Mouse (Mus musculus): ENCODE data around the gene Cyp26b1.
"Not testable (repeated sequence)": the region's sequence is repeated elsewhere in the genome, so short reads cannot be mapped to it uniquely, and the experiment has no call there.

Gene Cyp26b1

DNA sequence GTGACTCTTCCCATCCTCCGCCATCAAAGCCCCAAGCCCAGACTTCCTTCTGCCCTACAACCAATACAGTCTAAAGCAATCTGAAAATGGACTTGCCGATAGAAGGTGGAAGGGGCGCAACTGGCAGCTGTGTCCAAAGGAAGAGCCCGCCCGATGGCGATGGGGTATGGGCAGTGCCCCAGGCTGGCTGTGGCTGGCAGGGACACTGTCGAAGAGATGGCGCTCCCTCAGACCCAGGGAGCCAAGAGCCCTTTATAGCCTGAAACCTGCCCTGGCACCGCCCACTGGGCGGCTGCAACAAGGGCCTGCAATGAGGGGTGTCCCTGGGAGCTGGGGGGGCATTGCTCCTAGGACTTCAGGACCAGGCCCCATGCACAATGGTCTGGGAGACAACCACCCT lies at the start of gene Cyp26b1:
Gene Cyp26b1 (minus strand): TSS at position 216 of the 400 bp plus-strand sequence.
- DNase-seq (ENCODE audit: low spot score): no peak

DNA sequence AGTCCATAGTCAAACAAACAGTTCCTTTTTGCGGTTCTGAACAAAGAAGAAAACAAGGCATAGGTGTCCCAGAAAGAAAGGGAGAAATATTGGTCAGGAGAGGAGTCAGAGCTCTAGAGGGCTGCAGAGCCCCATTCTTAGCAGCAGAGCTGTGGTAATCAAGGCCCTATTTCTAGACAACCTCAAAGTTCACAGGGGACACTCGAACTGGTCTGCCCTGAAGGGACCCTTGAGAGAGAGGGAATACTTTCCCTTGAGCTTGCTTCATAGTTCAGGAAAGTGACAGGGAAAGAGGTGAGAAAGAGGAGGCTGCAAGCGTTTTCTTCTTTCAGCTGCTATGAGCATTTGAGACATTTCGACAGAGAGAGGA lies 47.3 kb upstream of the Cyp26b1 start:
- DNase-seq (ENCODE audit: low spot score): no peak

DNA sequence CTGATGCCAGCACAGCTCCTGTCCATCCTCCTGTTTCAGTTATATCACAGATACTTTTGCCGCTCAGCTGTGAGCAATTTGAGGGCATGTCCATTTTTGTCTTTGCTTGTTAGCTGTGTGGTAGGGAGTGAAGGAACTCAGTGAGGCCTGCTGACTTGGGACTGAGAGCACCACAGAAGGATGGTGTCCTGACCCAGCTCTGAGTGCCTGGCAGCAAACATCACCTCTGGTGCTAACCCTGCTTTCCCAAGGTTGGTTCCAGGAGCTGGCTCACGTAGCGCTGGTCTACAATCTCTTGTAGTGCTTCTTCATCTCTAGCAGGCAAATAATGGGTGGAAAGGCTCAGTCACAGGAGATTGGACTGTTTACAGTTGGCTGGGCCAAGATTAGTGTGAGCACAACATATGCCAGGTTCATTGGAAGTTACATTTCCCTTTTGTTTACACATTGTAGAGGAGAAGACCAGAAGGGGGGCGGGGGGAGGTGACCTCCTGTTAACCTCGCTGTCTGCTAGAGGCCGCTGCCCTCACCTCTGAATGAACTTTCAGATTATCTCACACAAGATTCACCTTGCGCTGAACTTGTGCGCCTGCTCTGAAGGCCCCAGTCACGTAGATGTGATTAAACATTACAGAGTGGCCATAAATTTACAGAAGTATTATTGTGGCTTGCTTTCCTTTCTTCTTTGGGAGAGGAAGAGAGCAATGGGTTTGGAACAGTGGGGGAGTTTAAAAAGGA lies 46.8 kb upstream of the Cyp26b1 start:
- DNase-seq (ENCODE audit: low spot score): peak; percentile 6

DNA sequence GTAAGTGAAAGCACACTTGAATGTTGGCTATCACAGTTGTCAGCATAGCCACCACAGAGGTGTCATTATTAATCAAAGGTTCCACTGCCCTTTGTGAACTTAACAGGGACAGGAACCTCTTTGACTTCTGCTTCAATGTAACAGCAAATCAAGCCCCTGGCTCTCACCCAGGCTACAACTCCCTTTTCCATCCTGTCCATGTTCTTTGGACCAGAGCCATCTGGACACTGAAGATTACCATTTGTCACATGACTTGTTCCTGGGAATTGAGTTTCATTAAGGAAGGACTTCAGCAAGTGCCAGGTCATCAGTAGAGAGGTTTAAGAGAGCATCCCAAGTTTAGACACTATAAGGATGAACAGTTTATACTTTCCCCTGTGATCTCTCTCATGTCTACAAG lies 44.5 kb upstream of the Cyp26b1 start:
- peak; percentile 11 for DNase-seq (ENCODE audit: low spot score)

DNA sequence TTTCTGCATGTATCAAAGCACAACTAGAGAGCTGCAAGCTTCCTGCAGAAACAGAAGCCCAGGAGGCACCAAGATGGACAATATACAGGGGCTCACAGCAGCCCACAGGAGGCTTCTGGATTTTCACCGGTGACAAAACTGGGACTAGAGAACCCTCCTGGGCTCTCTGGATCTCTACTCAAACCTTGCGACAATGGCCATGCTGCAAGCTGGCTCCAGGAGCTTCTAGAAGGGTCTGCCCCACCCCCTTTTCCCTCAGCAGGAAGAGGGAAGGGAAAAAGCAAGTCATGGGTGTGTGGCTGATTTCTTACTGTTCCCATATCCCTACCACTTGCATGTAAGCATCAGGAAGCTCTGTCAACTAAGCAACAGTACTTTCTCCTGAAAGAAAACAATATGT lies 37.9 kb upstream of the Cyp26b1 start:
- no peak for DNase-seq (ENCODE audit: low spot score)

GRCm38 (mm10) chr6:84630276-84630675 lies 36.6 kb upstream of the Cyp26b1 start:
- no peak for DNase-seq (ENCODE audit: low spot score)

GRCm38 (mm10) chr6:84628831-84629230 lies 35.1 kb upstream of the Cyp26b1 start:
- no peak for DNase-seq (ENCODE audit: low spot score)

- DNase-seq (ENCODE audit: low spot score): no peak
These were observed 32.7 kb upstream of the Cyp26b1 start for GRCm38 (mm10) chr6:84626398-84626797.

DNA sequence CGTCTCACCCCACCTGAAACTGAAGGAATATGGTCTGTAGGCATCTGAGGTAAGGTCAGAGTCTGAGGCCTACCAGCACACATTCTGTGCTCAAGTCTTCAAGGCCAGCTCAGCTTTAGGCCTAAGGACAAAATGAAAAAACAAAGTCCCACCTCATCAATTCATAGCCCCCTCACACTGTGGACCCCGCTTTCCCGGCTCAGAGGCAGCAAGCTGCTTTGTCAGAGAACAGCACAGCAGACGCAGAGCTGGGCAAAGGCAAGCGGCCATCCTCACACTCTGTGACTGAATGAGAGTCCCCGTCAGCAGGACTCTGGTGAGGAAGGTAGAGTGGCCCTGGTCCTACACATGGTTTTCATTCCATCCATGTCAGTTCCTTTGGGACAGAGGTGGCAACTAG lies 25.5 kb upstream of the Cyp26b1 start:
- DNase-seq (ENCODE audit: low spot score): no peak

- DNase-seq (ENCODE audit: low spot score): no peak
These were observed 23.3 kb upstream of the Cyp26b1 start for GRCm38 (mm10) chr6:84617051-84617450.

GRCm38 (mm10) chr6:84616586-84616985 lies 22.9 kb upstream of the Cyp26b1 start:
- no peak for DNase-seq (ENCODE audit: low spot score)

- no peak for DNase-seq (ENCODE audit: low spot score)
These were observed 19.9 kb upstream of the Cyp26b1 start for GRCm38 (mm10) chr6:84613561-84613960.

DNA sequence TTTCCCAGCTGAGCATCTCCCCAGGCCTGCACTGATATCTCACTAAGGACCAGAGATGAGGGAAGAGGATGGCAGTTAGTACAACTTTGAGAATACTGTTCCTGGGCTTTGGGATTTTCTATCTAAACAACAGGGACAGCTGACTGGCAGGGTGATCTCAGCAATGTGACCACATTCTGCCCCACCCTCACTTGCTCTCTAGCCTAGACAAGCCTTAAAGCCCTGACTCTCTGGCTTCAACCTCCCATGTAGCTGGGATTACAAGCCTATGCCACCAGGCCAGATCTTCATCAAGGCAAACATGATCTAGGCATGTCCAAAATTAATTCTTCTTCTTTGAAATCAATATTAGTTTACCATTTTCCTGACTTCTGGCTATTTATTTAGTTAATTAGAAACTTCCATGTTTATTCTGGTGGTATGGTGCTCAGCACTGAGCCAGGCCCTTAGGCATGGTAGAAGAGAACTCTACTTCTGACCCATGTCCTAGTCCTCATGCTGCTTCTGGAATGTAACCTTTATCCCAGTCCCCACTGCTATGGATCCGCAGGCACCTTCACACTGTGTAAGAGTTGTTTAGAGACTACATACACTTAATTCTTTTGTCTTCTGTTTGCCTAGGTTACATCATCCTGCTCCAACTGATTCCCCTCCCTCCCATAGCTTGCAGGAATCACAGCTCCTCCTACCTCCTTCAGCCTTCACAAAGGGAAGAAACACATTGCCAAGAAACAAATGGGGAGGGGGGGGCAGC lies 7.6 kb upstream of the Cyp26b1 start:
- DNase-seq (ENCODE audit: low spot score): no peak

DNA sequence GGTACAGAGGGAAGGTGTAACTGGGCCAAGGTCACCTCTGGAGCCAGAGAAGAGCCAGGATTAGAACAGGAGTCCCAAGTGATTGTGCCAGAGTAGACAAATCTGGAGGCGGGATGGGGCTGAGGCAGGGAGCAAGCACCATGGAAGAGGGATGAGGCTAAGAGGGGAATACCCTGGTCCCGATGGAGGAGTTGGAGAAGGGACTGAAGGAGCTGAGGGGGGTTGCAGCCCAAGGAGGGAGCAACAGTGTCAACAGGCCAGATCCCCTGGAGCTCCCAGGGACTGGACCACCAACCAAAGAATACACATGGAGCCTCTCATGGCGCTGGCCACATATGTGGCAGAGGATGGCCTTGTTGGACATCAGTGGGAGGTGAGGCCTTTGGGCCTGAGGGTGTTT lies 5.6 kb upstream of the Cyp26b1 start:
- DNase-seq (ENCODE audit: low spot score): not testable (repeated sequence)

- DNase-seq (ENCODE audit: low spot score): no peak
These were observed 5.0 kb upstream of the Cyp26b1 start for GRCm38 (mm10) chr6:84598725-84599124.

DNA sequence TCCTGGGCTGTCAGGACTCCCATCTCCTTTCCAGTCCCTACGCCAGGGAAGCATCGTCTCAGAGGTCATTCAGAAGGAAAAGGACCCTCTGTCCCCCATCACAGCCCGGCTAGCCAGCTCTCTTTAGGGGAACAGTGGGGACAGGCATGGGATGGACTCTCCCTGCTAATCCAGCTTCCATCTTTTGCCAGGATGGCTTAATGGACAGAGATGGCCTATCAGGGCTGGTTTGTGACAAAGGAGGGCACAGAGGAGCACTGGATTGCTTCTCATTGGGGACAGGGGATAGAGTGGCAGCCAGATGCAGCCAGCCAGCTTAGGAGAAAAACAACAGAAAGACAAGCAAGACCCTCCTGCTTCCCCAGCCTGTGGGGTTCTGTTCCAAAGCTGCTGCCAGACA lies 918 bp upstream of the Cyp26b1 start:
- no peak for DNase-seq (ENCODE audit: low spot score)

DNA sequence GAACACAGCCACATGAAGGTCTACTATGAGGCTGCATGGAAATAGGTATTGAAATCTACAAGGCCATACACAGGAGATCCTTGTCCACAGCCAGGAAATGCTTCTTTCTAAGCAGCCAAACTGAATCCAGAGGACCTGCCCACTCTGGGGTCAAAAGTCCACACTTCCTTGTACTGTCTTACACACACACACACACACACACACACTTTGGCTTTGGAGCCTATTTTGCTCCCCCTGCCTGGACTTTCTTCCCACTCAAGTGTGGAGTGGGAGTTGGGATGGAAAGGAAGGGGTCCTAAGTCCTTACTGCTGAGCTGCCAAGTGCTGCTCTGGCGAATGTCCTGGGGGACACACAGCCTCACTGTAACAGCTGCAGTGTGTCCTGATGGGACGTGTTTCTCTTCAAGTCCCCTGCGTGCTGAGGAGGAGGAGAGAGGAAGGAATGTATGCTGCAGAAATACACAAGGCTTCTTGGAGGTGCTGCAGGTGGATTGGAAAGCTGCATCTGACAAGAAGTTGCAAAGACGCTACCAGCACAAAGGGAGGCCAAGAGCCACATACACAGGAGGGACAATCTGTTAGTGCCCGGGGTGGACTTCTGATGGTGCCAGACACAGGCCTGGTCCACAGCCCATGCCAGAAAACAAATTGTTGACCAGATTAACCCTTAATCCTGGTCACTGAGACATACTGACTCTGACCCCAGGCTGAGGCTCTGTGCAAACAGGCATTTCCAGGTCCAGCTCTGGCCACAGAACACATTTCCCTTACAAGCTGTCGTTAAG lies 2.6 kb downstream of the Cyp26b1 start:
- no peak for DNase-seq (ENCODE audit: low spot score)

DNA sequence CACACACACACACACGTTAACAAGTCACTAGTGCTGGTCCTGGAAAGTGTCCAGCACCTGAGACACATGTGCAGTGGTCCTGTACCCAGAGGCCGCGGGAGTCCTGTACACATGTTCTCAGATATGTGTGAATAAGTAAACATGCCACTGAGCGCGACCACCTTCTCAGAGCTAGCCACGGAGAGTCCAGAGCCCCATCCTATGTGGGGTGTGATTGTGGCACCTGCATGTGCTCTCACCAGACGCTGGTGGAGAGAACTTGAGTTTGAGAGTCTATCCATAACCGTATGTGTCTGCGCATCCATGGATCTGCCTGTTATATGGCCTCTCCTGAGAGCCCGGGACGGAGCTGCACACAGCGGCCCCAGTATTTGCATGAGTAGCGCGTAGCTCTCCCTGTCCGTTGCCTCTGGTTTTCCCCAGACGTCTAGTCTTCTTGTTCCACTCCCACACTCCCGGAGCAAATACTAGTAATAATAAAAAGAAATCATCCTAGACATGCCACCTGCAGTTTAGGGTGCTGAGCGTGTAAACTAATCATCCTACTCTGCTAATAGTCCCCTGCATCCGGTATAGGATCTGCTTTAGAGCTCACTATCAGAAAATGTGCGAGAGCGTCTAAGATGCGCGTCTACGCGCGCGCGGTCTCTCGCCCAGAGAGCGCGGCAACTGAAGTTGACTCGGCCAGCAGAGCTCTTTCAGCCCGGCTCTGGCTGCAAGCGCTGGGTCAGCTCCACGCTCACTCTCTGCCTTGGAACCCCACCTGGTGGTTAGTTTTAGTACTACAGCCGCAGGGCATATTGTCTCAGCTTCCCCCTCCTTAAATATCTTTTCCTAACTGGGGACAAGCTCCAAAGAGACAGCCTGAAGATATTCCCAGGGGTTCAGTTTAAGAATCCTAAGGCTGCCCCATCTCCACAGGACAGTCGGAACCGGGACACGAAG lies 3.7 kb downstream of the Cyp26b1 start:
- peak; percentile 89 for DNase-seq (ENCODE audit: low spot score)

- DNase-seq (ENCODE audit: low spot score): no peak
These were observed 4.6 kb downstream of the Cyp26b1 start for GRCm38 (mm10) chr6:84588895-84589652.

- no peak for DNase-seq (ENCODE audit: low spot score)
These were observed 5.3 kb downstream of the Cyp26b1 start for GRCm38 (mm10) chr6:84588221-84588894.
